Comparison of ENCODE assay signal across 15 mouse cellular contexts in the genomic region with DNA sequence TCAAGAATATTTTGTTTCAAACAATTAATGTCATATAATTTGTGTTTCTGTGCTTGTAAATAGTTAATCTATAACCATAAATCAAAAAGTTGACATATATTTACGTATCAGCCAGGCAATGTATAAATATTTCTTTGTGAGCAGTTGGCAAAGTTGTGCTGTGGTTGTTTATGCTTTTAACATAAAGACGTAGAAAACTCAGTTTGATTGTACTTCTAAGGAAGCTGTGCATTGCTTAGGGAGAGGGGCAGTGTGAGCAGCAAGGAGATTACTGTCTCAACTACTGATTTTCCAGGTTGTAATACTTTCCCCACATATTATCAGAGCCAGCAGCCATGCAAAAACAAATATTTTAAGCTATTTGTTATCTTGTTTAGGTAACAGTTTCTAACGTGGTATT.
"Had no signal": no experiment of that assay in that cellular context is flagged by ENCODE, and none has a peak within 500 bp of the region (broad histone marks: within the 10 kb centered on the region; RNA-seq: fewer than 3 reads in every experiment).

No protein-coding gene starts in this region.

- H3K4me2 ChIP-seq: neural tube, embryonic 15.5 days; stomach, embryonic 15.5 days had no signal

- DNase-seq: retina, postnatal 1 day; right cerebral cortex, adult 18-20 months; right cerebral cortex, postnatal 14 days; right cerebral cortex, postnatal 25 days; right cerebral cortex, postnatal 4 days; spleen, adult 18-20 months; thymus, adult 18-20 months; thymus, adult 2 months; thymus, postnatal 14 days; thymus, postnatal 25 days; thymus, postnatal 36 days; thymus, postnatal 4 days had no signal

- H3K36me3 ChIP-seq: neural tube, embryonic 15.5 days; stomach, embryonic 15.5 days had no signal

- H3K9me3 ChIP-seq: neural tube, embryonic 15.5 days; stomach, embryonic 15.5 days had no signal

- H3K4me3 ChIP-seq: neural tube, embryonic 15.5 days; stomach, embryonic 15.5 days had no signal

- H3K4me1 ChIP-seq: neural tube, embryonic 15.5 days had no signal

- H3K27me3 ChIP-seq: neural tube, embryonic 15.5 days; stomach, embryonic 15.5 days had no signal

- H3K9ac ChIP-seq: neural tube, embryonic 15.5 days; stomach, embryonic 15.5 days had no signal

- H3K27ac ChIP-seq: neural tube, embryonic 15.5 days; stomach, postnatal 0 days had no signal
